Mouse (Mus musculus) thymus, adult 2 months (tissue): ENCODE measurements around the gene Tmc6. TPM values are rescaled to one million over a fixed set of nuclear protein-coding genes. Genes with fewer than 3 reads are reported as not detected.
A peak's percentile ranks its signal among the peaks of the same experiment; 100 is the strongest.

Source experiments
- DNase-seq: peaks from one replicate; pipeline ENCODE4 v3.0.0; 2021
- H3K27ac ChIP-seq: fragments of 200-500 bp; 2 replicates; pipeline ENCODE4 v1.5.1; 2012; ENCODE audit warnings: low read length, control low read depth; ENCODE audit not compliant: control insufficient read depth, insufficient read depth
- H3K27me3 ChIP-seq: fragments of 200-500 bp; 2 replicates; pipeline ENCODE4 v1.6.1; 2012; ENCODE audit warnings: mild to moderate bottlenecking, low read length, moderate library complexity, mixed read lengths; ENCODE audit not compliant: control insufficient read depth, insufficient read depth
- H3K36me3 ChIP-seq: fragments of 200-500 bp; 2 replicates; pipeline ENCODE4 v1.6.1; 2012; ENCODE audit warnings: mild to moderate bottlenecking, low read length, moderate library complexity; ENCODE audit not compliant: control insufficient read depth, insufficient read depth
- H3K4me1 ChIP-seq: fragments of 200-500 bp; replicated peaks from 2 replicates; pipeline ENCODE4 v1.6.1; 2012; ENCODE audit warnings: low read length; ENCODE audit not compliant: control insufficient read depth, insufficient read depth
- H3K4me3 ChIP-seq: fragments of 200-500 bp; 2 replicates; pipeline ENCODE4 v1.5.1; 2012; ENCODE audit warnings: mild to moderate bottlenecking, low read length, control low read depth, moderate library complexity; ENCODE audit not compliant: control insufficient read depth, insufficient read depth
- CTCF ChIP-seq: fragments of 200-500 bp; IDR thresholded peaks from 2 replicates; pipeline ENCODE4 v1.5.1; 2012; ENCODE audit warnings: mild to moderate bottlenecking, control low read depth, low read length, moderate library complexity, borderline replicate concordance; ENCODE audit not compliant: control insufficient read depth, poor library complexity, insufficient read depth; ENCODE audit errors: extremely low read depth
- POLR2A ChIP-seq: fragments of 200-500 bp; IDR thresholded peaks from 2 replicates; pipeline ENCODE4 v1.6.1; 2012; ENCODE audit warnings: mild to moderate bottlenecking, low read length, control low read depth, moderate library complexity; ENCODE audit not compliant: control insufficient read depth, poor library complexity, insufficient read depth; ENCODE audit errors: extremely low read depth
- WGBS: fragments of 180-500 bp; shearing (Covaris S2); methylation state at CpG from one replicate; pipeline ENCODE4 v1.1.7; 2018; 5-methylcytosine and 5-hydroxymethylcytosine counted together
- polyA plus RNA-seq: library from polyadenylated mRNA; depleted of rRNA; stranded (reverse); fragments of >200 nt; gene quantifications from 2 replicates; pipeline ENCODE4 v1.2.3, GENCODE M21; 2012

The Tmc6 gene
- polyA plus RNA-seq, 1 experiment: 201 TPM

GRCm38 (mm10) chr11:117783089-117783488 lies 1.1 kb upstream of the Tmc6 start:
- peak; percentile 94 for DNase-seq
- no peaks in the 10 kb centered on the region for H3K27me3 ChIP-seq
- H3K4me1 ChIP-seq: peaks cover 35% of the 10 kb centered on the region
- peak overlapping the region; percentile 99 for H3K4me3 ChIP-seq
- 2% methylated on average over 31 of the region's 31 CpGs for whole genome bisulfite sequencing
- peak; percentile 85 for TF ChIP-seq POLR2A
- 0 out of 2 replicates have a peak, but pooled peaks have one; percentile 44 for TF ChIP-seq CTCF
- H3K36me3 ChIP-seq: peaks cover 28% of the 10 kb centered on the region
- peak overlapping the region; percentile 96 for H3K27ac ChIP-seq

GRCm38 (mm10) chr11:117782705-117783034 lies 672 bp upstream of the Tmc6 start:
- no peaks in the 10 kb centered on the region for H3K27me3 ChIP-seq
- peaks cover 39% of the 10 kb centered on the region for H3K4me1 ChIP-seq
- 13% methylated on average over 9 of the region's 9 CpGs for WGBS
- no peak for DNase-seq
- peaks cover 26% of the 10 kb centered on the region for H3K36me3 ChIP-seq
- peak overlapping the region; percentile 96 for H3K27ac ChIP-seq
- TF ChIP-seq CTCF (no peak), POLR2A (no peak)
- peak overlapping the region; percentile 99 for H3K4me3 ChIP-seq

GRCm38 (mm10) chr11:117781199-117781821 lies 688 bp downstream of the Tmc6 start:
- DNase-seq: peak; percentile 84
- Histone ChIP-seq H3K27ac (peak overlapping the region; percentile 99), H3K27me3 (no peaks in the 10 kb centered on the region), H3K4me3 (peak overlapping the region; percentile 99), H3K36me3 (peaks cover 12% of the 10 kb centered on the region), H3K4me1 (peaks cover 52% of the 10 kb centered on the region)
- 1% methylated on average over 18 of the region's 18 CpGs for WGBS
- TF ChIP-seq CTCF (no peak), POLR2A (peak; percentile 53; the same call in 1 of the 2 replicates)

- WGBS: under 1% methylated on average over 19 of the region's 19 CpGs
- peak overlapping the region; percentile 99 for H3K27ac ChIP-seq
- H3K4me3 ChIP-seq: peak overlapping the region; percentile 99
- H3K4me1 ChIP-seq: peaks cover 58% of the 10 kb centered on the region
- peaks cover 12% of the 10 kb centered on the region for H3K36me3 ChIP-seq
- TF ChIP-seq CTCF (0 out of 2 replicates have a peak, but pooled peaks have one; percentile 34), POLR2A (peak; percentile 68; the same call in 1 of the 2 replicates)
- H3K27me3 ChIP-seq: no peaks in the 10 kb centered on the region
- peak; percentile 93 for DNase-seq
Measured at GRCm38 (mm10) chr11:117780582-117781111, 1.4 kb downstream of the Tmc6 start.

GRCm38 (mm10) chr11:117780199-117780515 lies 1.8 kb downstream of the Tmc6 start:
- DNase-seq: no peak
- 0% methylated on average over 17 of the region's 17 CpGs for WGBS

GRCm38 (mm10) chr11:117779434-117780198 lies 2.4 kb downstream of the Tmc6 start:
- under 1% methylated on average over 38 of the region's 38 CpGs for WGBS
- H3K36me3 ChIP-seq: peaks cover 13% of the 10 kb centered on the region
- no peaks in the 10 kb centered on the region for H3K27me3 ChIP-seq
- H3K4me1 ChIP-seq: peaks cover 51% of the 10 kb centered on the region
- DNase-seq: peak; percentile 58
- peak overlapping the region; percentile 99 for H3K27ac ChIP-seq
- H3K4me3 ChIP-seq: peak overlapping the region; percentile 99
- TF ChIP-seq CTCF (no peak), POLR2A (0 out of 2 replicates have a peak, but pooled peaks have one; percentile 29)

More at GRCm38 (mm10) chr11:117780199-117780515, 1.8 kb downstream of the Tmc6 start:
- H3K4me3 ChIP-seq: peak overlapping the region; percentile 99
- H3K36me3 ChIP-seq: peaks cover 13% of the 10 kb centered on the region
- H3K4me1 ChIP-seq: peaks cover 56% of the 10 kb centered on the region
- TF ChIP-seq POLR2A (no peak), CTCF (no peak)
- H3K27ac ChIP-seq: peak overlapping the region; percentile 99
- no peaks in the 10 kb centered on the region for H3K27me3 ChIP-seq
